16 mouse cellular contexts compared by ENCODE assay signal in genomic region chr6:147096109-147096508, GRCm38 (mm10). TPM values are rescaled to one million over a fixed set of nuclear protein-coding genes. Genes with fewer than 3 reads are reported as not detected.
"Had no signal": no experiment of that assay in that cellular context is flagged by ENCODE, and none has a peak within 500 bp of the region (broad histone marks: within the 10 kb centered on the region; RNA-seq: fewer than 3 reads in every experiment).

No protein-coding gene starts in this region.

- H3K9me3 ChIP-seq: limb, embryonic 12.5 days; midbrain, embryonic 12.5 days; neural tube, embryonic 15.5 days; stomach, embryonic 15.5 days had no signal

- H3K4me3 ChIP-seq: limb, embryonic 12.5 days; midbrain, embryonic 12.5 days; myocyte; neural tube, embryonic 15.5 days; stomach, embryonic 15.5 days had no signal

- DNase-seq: kidney, adult 11 months; kidney, adult 9 months; kidney, postnatal 14 days; layer of hippocampus, adult 9-11 months; layer of hippocampus, postnatal 36 days; liver; lung, adult 18-20 months; right cerebral cortex, postnatal 4 days; thymus, postnatal 4 days had no signal

- H3K9ac ChIP-seq: limb, embryonic 12.5 days; liver, embryonic 14.5 days; midbrain, embryonic 12.5 days; neural tube, embryonic 15.5 days; stomach, embryonic 15.5 days had no signal

- H3K27ac ChIP-seq: limb, embryonic 12.5 days; liver, embryonic 14.5 days; midbrain, embryonic 12.5 days; neural tube, embryonic 15.5 days; stomach, embryonic 15.5 days had no signal

- H3K4me2 ChIP-seq: limb, embryonic 12.5 days; midbrain, embryonic 12.5 days; neural tube, embryonic 15.5 days; stomach, embryonic 15.5 days had no signal

- H3K27me3 ChIP-seq: limb, embryonic 12.5 days; midbrain, embryonic 12.5 days; neural tube, embryonic 15.5 days; stomach, embryonic 15.5 days had no signal

- H3K36me3 ChIP-seq: stomach, embryonic 15.5 days had no signal

RNA-seq across cellular contexts. Expression of gene Mansc4, which starts 9.3 kb away (rescaled TPM):
- total RNA-seq: megakaryocyte-erythroid progenitor cell, adult 5-6 weeks had no signal
- polyA plus RNA-seq: liver, embryonic 14.5 days had no signal
